Mouse (Mus musculus) thymus, postnatal 14 days (tissue): Measurements from ENCODE around the gene Scgb1b10.
"Not testable (repeated sequence)": the region's sequence is repeated elsewhere in the genome, so short reads cannot be mapped to it uniquely, and the experiment has no call there.

ENCODE experiments used
- DNase-seq: peaks from one replicate; pipeline ENCODE4 v3.0.0; 2021

Scgb1b10 gene

GRCm38 (mm10) chr7:32100553-32100952, at the start of gene Scgb1b10:
Gene Scgb1b10 (plus strand): TSS chr7:32100853.
- DNase-seq, result not testable (repeated sequence)
